Mouse (Mus musculus): ENCODE measurements at regions not wholly inside any gene's neighbourhood (a gene's known extent, or its start where the extent isn't known, plus 50 kb on each side); places are given as distances from the start of the nearest gene placed in this dataset.

- no peak for ATAC-seq (replicated peaks; ENCODE audit: low FRiP score, low TSS enrichment, poor library complexity, severe bottlenecking)
These were observed 77.2 kb downstream of the Gm10604 start for GRCm38 (mm10) chr4:11903861-11904260.

DNA sequence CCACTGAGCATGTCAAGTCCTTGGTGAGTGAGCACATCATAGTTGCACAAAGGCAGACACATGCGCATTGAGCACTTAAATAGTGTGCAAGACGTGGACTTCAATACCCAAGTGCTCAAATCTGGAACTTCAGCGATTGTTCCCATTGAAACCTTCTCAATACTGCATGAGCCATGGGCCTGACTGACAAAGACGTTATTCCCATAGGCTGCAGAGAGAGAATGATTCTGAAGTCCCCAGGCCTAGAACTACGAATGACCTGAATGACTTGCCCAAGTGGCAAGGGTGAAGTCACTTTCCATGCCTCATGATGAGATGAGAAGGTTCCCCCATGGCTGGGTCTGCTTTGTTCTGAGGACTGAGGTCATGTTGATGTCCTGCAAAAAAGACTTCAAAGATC lies 77.7 kb downstream of the Gm10604 start:
- ATAC-seq (replicated peaks; ENCODE audit: low FRiP score, low TSS enrichment, poor library complexity, severe bottlenecking): no peak

- ATAC-seq (replicated peaks; ENCODE audit: low FRiP score, low TSS enrichment, poor library complexity, severe bottlenecking): peak; percentile 100
These were observed 81.0 kb downstream of the Gm10604 start for GRCm38 (mm10) chr4:11899979-11900624.

GRCm38 (mm10) chr4:11897231-11897630 lies 83.8 kb downstream of the Gm10604 start:
- no peak for ATAC-seq (replicated peaks; ENCODE audit: low FRiP score, low TSS enrichment, poor library complexity, severe bottlenecking)

DNA sequence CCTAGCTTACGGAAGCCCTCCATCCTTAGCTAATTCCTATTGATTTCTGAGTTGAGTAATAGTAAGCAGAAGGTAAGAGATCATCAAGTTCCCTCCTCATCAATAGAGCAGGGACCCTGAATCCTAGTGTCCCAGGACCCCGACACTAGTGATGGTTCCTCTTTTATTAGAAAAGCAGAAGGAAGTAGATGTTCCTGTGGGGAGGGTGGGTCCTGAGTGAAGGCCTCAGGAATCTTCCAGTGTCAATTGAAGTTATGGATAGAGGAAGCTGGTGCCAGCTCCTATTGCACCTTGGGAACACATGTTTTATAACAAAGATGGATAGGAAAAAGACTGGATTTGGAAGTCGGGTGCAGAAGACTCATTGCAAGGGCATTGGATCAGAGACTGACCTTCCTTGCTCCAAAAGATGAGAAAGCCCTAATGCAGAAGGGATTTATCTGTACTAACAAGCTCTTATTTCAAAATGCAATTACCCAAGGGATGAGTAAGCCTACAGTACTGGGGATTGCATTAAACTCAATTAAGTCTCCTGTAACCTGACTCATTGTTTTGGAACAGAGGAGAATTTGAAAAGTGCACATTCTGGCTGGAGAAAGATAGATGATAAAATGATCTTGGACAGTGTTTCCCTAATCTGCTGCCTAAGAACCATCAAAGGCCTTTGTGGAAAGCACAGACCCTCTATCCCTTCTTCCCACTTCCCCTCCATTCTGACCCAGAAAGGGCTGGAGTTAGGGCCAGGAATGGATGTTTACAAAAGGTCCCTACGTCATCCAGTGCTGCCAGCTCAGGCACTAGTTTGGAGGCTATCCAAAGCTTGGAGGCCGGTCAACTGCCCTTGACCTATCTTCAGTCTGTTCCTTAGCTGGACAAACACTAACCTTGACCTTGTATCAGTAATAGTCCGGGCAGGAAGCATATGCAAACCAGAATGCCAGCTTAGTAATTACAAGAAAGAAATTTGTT lies 84.9 kb downstream of the Gm10604 start:
- ATAC-seq (replicated peaks; ENCODE audit: low FRiP score, low TSS enrichment, poor library complexity, severe bottlenecking): no peak

DNA sequence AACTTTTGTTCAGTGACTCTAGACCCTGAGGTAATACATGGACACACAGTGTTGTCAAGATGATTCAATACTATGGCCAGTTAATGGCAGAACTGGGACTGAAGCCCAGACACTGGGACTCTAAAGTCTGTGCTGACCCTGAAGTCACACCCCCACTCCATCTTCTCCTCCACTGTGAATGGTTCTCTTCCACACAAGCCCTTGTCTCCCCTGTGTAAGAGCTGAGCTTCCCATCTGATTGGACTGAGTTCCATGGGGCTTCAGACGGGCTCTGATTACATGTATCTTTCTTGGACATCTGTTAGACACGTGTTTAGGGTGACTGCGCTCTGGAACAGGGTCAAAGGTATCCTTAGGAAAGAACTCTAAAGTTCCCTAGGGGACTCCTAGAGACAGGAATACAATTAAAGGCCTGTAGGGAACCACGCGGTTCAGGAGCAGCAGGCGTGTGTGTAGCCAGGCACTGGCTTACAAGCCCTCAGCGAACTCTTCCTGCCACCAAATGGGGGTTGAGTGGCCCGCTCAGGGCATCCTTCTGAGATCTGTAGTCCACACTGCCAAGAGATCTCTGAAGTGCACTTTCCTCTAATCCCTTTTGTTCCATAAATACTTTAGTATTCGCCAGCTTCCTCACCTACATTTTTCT lies 87.4 kb downstream of the Gm10604 start:
- ATAC-seq (replicated peaks; ENCODE audit: low FRiP score, low TSS enrichment, poor library complexity, severe bottlenecking): peak; percentile 78

DNA sequence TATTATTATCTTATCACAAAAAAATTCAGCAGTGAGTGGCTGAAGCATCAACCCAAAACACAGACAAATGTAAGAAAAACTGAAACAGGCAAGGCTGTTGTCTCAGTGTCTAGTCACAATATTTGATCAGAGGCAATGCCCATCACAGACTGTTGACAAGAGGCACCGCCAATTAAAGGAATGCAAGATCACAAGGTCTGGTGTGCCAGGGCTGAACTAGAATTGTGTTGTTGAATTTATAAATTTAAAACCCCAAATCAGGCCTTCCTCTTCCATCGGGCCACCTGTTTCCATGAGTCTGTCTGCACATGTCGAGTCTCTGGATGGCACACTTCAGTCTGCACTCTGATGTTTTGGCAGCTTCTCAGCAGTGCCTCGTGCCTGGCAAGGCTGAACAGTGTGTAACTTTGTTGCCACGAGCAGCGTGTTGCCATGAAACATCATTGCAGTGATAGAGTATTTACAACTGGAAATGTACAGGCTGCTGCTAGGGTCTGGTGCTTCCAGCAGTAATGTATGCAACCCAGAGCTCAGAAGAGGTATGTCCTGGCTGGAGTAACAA lies 91.9 kb downstream of the Gm10604 start:
- ATAC-seq (replicated peaks; ENCODE audit: low FRiP score, low TSS enrichment, poor library complexity, severe bottlenecking): no peak

GRCm38 (mm10) chr4:11887377-11887776 lies 93.7 kb downstream of the Gm10604 start:
- no peak for ATAC-seq (replicated peaks; ENCODE audit: low FRiP score, low TSS enrichment, poor library complexity, severe bottlenecking)

GRCm38 (mm10) chr4:11885499-11885898 lies 95.6 kb downstream of the Gm10604 start:
- ATAC-seq (replicated peaks; ENCODE audit: low FRiP score, low TSS enrichment, poor library complexity, severe bottlenecking): no peak

GRCm38 (mm10) chr4:11884818-11885217 lies 96.2 kb downstream of the Gm10604 start:
- no peak for ATAC-seq (replicated peaks; ENCODE audit: low FRiP score, low TSS enrichment, poor library complexity, severe bottlenecking)

DNA sequence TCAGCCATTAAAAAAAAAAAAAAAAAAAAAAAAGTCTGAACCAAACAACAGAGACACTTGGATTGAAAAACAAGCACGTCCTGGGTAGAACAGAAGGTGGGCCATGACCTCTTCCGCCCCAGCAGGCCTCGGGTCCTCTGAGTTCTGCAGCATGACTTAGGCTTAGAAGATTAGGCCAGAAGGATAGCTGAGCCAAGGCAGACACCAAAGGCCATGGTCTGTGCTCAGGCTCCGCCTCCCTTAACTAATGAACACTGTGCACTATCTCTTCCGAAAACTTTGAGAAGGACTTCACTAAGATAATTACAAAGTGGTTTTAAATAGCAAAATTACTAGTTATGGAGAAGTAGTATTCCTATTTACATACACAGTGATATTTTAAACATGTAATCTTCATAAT lies 97.8 kb downstream of the Gm10604 start:
- peak; percentile 92 for ATAC-seq (replicated peaks; ENCODE audit: low FRiP score, low TSS enrichment, poor library complexity, severe bottlenecking)

GRCm38 (mm10) chr4:11882666-11883065 lies 98.4 kb downstream of the Gm10604 start:
- ATAC-seq (replicated peaks; ENCODE audit: low FRiP score, low TSS enrichment, poor library complexity, severe bottlenecking): no peak

DNA sequence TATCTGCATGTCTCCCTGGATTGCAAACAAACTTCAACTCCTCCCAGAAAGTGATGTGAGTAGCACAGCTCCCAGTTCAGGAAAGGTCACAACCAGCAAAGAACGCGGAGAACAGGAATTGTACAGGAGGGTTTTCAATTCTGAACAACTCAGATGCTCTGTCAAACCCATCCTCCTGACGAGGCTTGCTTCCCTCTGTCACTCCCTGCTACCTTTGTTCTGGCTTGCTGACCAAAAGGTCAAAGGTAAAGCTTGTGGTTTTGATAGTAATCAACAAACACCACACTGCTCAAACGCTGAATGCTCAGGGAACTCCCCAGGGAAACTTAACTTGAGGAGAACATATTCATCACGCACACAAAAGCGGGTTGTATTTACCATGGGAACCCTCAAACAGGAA lies 102.4 kb downstream of the Gm10604 start:
- ATAC-seq (replicated peaks; ENCODE audit: low FRiP score, low TSS enrichment, poor library complexity, severe bottlenecking): no peak

- ATAC-seq (replicated peaks; ENCODE audit: low FRiP score, low TSS enrichment, poor library complexity, severe bottlenecking): peak; percentile 86
These were observed 103.1 kb downstream of the Gm10604 start for GRCm38 (mm10) chr4:11877945-11878344.

DNA sequence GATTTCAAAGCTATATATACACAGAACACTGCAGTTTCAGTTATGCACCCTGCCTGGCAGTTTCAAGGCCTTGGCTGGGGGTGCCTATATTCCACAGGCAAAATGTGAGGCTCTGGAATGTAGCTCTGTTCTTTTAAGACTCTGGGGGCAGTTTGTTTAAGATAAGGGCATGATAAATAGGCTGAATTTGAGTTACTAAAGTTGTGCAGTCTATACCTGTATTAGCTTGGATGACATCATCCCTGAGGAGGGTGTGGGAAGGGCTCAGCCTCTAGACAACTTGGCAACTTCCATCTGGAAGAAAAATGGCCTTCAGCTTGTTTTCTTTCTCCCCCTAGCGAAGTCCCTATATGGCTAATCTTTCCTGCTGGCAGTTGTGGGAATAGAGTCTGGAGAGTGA lies 105.1 kb downstream of the Gm10604 start:
- no peak for ATAC-seq (replicated peaks; ENCODE audit: low FRiP score, low TSS enrichment, poor library complexity, severe bottlenecking)

DNA sequence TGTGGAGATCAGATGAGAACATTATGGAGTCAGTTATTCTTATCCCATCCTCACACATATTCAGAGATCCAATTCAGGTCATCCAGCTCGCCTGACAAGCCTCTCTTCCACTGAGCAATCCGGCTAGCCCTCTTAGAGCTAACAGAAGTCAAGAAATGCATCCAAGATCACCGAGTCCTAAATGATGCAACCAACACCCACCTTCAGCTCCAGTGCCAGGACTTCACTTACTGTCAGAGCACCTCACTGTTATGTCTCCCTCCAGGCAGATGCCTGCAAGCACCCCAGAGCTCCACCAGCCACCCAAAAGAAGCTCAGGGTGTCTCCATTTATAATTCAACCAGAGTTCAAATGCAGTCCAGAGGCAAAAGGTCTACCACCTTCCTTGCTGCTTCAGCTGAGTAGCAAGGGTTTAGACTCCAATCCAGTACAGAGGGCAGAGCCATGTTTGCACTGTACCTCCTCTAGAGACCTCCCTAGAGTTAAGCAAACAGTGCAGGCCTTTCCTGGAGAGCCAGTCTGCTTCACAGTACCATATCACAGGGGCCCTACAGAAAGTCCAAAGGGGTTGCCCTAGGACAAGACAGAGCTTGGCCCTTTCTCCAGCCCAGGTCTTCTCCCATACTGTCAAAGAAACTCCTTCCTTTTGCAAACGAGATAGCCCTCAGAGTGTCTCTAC lies 106.3 kb downstream of the Gm10604 start:
- ATAC-seq (replicated peaks; ENCODE audit: low FRiP score, low TSS enrichment, poor library complexity, severe bottlenecking): peak; percentile 29; the same call in 1 of the 2 replicates

DNA sequence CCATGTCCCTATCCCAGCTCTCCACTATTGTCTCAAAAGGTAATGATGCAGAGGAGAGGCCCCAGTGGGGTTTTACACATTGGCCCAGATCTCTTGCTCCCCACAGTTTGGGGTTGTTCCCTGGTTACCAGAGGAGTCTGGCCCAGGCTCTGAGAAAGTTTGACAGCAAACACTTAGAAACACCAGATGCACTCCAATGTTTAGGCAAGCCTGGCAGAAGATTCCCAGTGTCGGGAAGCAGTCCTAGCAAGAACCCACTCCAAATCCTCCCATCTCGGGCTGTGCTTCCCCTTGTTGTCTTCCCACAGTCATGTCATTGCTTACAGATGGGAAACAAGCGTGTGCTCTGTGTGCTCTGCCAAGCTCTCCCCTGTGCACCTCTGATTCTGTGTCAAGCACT lies 109.0 kb downstream of the Gm10604 start:
- no peak for ATAC-seq (replicated peaks; ENCODE audit: low FRiP score, low TSS enrichment, poor library complexity, severe bottlenecking)

GRCm38 (mm10) chr4:11869721-11870120 lies 111.3 kb downstream of the Gm10604 start:
- ATAC-seq (replicated peaks; ENCODE audit: low FRiP score, low TSS enrichment, poor library complexity, severe bottlenecking): no peak

DNA sequence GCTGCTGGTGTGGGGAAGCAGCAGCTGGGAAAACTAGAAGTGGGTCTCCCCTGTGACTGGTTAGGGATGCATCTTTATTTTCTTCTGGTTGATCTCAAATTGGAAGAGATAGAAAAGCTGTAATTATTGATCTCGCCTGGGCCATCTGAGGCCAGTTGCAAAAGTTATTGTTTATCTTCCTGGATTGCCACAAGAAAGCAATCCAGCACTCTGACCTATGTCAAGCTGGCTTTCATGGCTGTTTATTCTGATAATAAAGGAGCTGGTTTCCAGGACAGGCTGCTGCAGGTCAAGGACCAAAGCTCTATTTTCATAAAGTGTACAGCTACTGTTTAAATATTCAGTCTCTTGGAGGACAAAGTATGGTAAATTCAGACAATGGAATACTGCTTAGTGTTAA lies 112.5 kb downstream of the Gm10604 start:
- no peak for ATAC-seq (replicated peaks; ENCODE audit: low FRiP score, low TSS enrichment, poor library complexity, severe bottlenecking)
